Mouse (Mus musculus): ENCODE data around the gene Gm40193.

DNA sequence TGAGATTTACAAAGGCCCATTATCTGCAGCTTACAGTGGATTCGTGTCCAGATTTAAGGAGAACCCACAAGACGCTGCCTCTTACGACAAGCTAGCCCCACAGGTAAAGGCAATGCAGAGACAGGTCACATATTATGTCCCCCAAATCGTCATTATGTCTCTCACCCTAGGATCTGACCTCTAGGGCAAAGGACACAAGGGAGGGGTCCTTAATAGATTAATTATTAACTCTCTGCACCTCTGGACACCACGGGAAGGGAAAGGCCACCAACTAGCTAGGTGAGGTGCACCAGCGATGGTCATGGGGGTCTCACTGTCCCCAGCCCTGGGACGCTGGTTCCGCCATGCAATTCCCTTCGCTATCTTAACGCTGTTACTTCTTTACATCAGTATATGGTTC lies 13.8 kb downstream of the Gm40193 start, which contains the start of gene Gltpd2:
- no peak for TF ChIP-seq CTCF (conservative IDR thresholded peaks at IDR 0.05; ENCODE audit: low read length)
- TF ChIP-seq POU5F1 (IDR thresholded peaks at IDR 0.05; ENCODE audit: borderline replicate concordance, low read length), result no peak

All from E14TG2a.4 (cell line).